Mouse (Mus musculus): ENCODE results near the gene 6720489N17Rik.
"Not testable (repeated sequence)": the region's sequence is repeated elsewhere in the genome, so short reads cannot be mapped to it uniquely, and the experiment has no call there.

The 6720489N17Rik gene

GRCm38 (mm10) chr13:62623577-62624276, at the start of gene 6720489N17Rik:
TSS of gene 6720489N17Rik (minus strand) at chr13:62624182.
- peak; percentile 49 for DNase-seq (ENCODE audit: low read depth, low spot score)

- no peak for DNase-seq (ENCODE audit: low read depth, low spot score)
Measured at GRCm38 (mm10) chr13:62653369-62653743, 29.4 kb upstream of the 6720489N17Rik start.

GRCm38 (mm10) chr13:62652681-62653368, 28.8 kb upstream of the 6720489N17Rik start:
- peak; percentile 52 for DNase-seq (ENCODE audit: low read depth, low spot score)

GRCm38 (mm10) chr13:62627071-62627470, 3.1 kb upstream of the 6720489N17Rik start:
- DNase-seq (ENCODE audit: low read depth, low spot score): peak; percentile 18

GRCm38 (mm10) chr13:62624277-62624665, 289 bp upstream of the 6720489N17Rik start:
- not testable (repeated sequence) for DNase-seq (ENCODE audit: low read depth, low spot score)

- DNase-seq (ENCODE audit: low read depth, low spot score): not testable (repeated sequence)
Measured at GRCm38 (mm10) chr13:62617449-62617848, 6.5 kb downstream of the 6720489N17Rik start.

GRCm38 (mm10) chr13:62571099-62571498, 52.9 kb downstream of the 6720489N17Rik start, which contains the start of gene Zfp934:
TSS of gene Zfp934 (minus strand) at chr13:62571199.
- DNase-seq (ENCODE audit: low read depth, low spot score): not testable (repeated sequence)

GRCm38 (mm10) chr13:62561696-62562095, 62.3 kb downstream of the 6720489N17Rik start:
- DNase-seq (ENCODE audit: low read depth, low spot score): not testable (repeated sequence)

- DNase-seq (ENCODE audit: low read depth, low spot score): not testable (repeated sequence)
Measured at GRCm38 (mm10) chr13:62558189-62559110, 65.5 kb downstream of the 6720489N17Rik start, which contains the start of gene Zfp935. TSS of gene Zfp935 (minus strand) at chr13:62558511.

Measured in WW6 (cell line).